Mouse (Mus musculus) yolk sac, embryonic 10.5 days (tissue): ENCODE measurements around the gene Hist3h2ba.
A peak's percentile ranks its signal among the peaks of the same experiment; 100 is the strongest.

Experiments used
- DNase-seq: peaks from one replicate; pipeline ENCODE4 v3.0.0-alpha.2; 2017; ENCODE audit warnings: low spot score

The Hist3h2ba gene

DNA sequence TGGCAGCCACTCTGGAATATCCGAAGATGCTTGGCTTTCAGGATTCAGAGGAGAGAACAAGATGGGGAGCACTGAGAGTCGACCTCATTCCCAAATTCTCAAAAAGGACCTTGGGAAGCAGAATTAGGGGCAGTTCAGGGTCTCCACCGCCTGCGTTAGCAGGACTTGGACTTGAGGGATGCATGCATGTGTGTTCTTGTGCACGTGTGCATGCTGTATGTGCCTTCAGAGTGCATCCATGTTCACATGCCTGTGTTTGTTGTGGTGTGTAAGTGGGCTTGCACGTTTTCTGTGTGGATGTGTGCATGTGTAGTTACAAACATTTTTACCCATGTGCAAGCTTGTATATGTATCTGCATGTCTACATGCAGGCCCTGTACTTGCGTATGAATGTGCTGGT lies 15.5 kb downstream of the Hist3h2ba start:
- DNase-seq, result no peak

- peak; percentile 62 for DNase-seq
These were observed 16.5 kb downstream of the Hist3h2ba start for GRCm38 (mm10) chr11:58965001-58965760.

DNA sequence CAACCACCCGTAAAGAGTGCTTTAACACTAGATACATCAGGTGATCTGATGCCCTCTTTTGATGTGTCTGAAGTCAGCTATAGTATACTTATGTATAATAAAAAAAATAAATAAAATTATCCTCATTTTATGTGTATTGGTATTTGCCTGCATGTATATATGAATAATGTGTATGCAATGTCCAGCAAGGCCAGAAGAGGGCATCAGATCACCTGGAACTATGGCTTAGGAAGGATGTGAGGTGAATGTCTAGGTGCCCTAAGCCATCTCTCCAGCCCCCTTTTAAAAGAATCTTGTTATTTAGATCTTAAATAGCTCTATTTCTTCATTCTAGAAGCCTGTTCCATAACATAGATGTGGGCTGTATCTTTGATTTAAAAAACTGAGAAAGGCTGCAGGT lies 18.6 kb downstream of the Hist3h2ba start:
- DNase-seq, result no peak

- DNase-seq, result no peak
These were observed 19.8 kb downstream of the Hist3h2ba start for GRCm38 (mm10) chr11:58968551-58968950.

DNA sequence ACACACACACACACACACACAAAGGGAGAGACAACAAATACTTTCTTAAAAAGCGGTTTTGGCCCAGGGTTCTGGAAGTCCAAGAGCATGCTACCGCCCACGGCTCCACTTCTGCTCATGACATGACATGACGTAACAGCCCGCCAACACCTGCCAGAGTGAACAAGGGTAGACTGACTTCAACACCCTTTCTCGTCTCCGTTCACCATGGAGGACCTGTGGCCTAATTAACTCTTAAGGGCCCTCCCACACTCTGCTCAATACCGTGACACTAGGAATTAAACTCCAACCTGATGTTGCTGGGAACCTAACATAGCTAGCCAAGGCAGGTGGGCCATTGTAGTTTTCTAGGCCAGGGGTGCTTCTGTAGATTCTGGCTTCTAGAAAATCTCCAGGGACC lies 20.3 kb downstream of the Hist3h2ba start:
- DNase-seq, result no peak

DNA sequence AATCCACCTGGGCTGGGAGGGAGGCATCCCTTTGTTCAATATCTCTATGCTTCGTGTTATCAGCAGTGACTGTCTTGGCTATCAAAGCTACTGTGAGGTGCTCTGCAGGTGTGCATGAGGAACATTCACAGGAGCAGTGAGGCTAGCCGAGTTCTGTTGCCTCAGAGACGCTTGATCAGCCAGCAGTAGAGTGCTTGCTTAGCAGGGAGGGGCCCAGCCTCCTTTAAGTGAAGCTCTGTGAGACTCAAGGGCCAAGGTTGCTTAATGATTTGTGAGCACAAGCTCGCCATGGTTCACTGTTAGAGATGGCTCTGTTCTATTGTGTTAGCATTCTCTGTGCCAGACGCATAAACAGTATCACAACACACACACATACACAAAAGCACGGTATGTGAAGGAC lies 20.9 kb downstream of the Hist3h2ba start:
- peak; percentile 49 for DNase-seq

- DNase-seq, result no peak
These were observed 22.3 kb downstream of the Hist3h2ba start for GRCm38 (mm10) chr11:58970831-58971530.

GRCm38 (mm10) chr11:58971796-58972195 lies 23.1 kb downstream of the Hist3h2ba start:
- DNase-seq, result no peak

DNA sequence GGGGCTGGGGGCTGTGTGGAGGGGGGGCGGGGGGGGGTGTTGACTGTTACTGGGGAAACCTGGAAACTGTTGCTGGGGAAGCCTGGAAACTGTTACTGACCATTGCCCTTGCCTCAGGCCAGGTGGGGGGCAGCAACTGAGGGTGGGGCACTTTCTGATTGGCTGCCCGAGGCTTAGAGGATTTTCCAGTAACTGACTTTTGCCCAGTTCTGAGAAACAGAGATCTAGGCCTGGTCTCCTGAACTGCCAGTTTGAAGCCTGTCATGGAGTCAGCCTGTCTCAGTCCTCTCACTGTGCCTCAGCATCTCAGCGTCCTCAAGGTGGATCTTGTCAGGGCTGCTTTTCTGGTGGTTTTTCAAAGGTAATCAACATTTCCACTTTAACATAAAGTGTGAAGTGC lies 25.7 kb downstream of the Hist3h2ba start:
- no peak for DNase-seq

GRCm38 (mm10) chr11:58977150-58977549 lies 28.4 kb downstream of the Hist3h2ba start:
- peak; percentile 32 for DNase-seq

GRCm38 (mm10) chr11:58977607-58978026 lies 28.9 kb downstream of the Hist3h2ba start:
- no peak for DNase-seq

- peak; percentile 78 for DNase-seq
These were observed 29.4 kb downstream of the Hist3h2ba start, which contains the start of gene Trim11 for GRCm38 (mm10) chr11:58978027-58978705. Gene Trim11 (plus strand): TSS chr11:58978093.

GRCm38 (mm10) chr11:58978706-58979030 lies 29.9 kb downstream of the Hist3h2ba start:
- DNase-seq, result no peak

- no peak for DNase-seq
These were observed 30.5 kb downstream of the Hist3h2ba start for GRCm38 (mm10) chr11:58979183-58979582.

DNA sequence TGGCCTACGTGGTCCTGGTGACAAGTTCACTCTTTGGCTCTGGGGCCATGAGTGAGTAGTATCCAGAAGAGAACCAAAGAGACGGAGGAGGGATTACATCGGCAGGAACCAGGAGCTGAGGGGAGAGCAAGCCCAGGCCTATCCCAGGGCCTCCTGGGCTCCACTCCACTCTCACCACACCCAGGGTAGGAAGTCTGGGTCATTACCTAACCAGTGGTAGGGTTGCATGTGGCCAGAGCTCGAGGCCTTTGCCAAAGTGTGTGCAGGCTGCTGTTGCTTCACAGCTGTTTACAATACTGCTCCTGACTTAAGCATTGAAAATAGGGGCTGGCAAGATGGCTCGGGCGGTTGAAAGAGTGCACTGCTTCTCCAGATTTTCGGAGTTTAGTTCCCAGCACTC lies 30.9 kb downstream of the Hist3h2ba start:
- no peak for DNase-seq

DNA sequence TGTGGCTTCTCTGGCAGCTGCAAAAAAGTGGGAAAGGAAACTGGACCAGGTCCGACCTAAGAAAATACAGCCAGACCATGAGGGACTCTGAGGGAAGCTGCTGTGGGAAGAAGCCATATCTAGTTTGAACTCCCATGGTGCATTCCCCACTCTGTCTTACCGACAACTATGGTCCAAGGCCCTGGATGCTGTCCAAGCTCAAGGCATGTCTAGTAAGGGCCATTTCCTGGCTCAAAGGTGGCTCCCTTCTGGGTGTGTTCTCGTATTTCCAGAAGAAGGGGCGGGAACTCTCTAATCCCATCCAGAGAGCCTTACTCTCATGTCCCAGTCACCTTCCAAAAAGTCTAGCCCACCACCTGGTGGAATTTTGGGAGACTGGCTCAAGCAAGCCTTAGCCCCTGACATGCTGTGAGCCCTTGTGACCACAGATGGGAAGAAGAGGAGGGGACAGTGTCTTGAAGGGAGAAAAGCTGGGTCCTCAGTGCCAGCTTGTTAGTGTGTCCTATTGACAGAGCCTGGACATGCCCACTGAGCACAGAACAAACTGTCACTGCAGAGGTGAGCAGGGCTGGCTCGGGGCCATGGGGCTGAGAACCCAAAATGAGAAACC lies 31.8 kb downstream of the Hist3h2ba start:
- no peak for DNase-seq

DNA sequence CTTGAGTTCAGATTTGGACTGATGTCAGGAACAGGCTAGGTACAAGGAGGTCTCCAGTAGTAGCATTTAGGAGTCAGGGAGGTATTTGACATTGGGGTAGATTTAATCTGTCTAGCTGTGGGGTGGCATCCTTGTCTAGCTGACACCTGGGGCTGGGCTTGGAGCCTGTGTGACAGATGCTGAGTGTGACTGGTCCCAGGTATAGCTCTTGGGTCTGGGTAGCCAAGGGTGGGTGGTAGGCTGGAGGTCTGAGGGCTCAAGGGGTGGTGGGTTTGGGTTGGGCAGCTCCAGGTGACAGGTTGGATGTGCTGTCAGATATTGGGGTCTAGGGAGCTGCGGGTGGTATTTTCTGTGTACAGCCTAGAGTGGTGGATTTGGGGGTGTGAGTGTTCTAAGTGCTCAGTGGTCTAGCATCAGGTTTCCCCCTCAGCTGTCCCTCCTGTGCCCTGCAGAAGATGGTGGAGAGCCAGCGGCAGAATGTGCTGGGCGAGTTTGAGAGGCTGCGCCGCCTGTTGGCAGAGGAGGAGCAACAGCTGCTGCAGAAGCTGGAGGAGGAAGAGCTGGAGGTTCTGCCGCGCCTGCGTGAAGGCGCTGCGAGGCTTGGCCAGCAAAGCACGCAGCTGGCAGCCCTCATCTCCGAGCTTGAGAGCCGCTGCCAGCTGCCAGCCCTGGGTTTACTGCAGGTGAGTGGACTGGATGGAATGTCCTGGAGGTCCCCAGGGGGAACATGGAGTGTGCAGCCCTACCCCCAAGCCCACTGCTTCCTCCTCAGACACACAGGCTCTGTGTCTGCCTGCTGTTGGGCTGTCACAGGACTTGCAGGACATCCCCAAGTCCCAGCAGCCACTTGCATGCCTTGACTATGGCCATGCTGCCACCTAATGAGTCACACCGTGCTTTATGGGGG lies 33.1 kb downstream of the Hist3h2ba start:
- DNase-seq, result no peak

DNA sequence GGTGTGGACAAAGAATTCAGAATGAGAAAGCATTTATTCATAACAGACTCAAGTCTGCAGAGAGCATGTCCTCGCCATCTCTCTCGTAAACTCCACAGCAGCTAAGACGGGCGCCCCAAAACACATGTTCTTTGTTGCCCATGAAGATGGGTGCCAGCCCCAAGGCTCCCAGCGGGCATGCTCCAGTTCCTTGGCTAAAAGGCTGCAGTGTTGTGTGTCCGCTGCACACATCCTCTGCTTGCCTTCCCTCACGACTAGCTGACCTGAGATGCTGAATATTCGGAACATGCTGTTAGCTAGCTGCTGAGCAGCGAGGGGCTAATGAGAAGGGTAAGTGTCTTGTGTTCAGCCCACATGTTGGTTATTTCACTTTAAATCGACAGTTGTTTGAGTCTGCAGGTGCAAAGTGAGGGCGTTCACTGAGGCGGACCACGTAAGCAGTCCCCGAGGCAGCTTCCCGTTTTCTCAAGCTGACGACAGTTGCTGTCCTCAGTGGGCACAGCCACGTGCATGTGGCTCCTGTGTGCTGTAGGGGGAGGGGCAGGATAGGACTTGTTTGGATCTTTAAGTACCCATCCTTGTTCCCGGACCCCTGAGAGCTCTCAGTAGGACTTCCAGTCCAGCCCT lies 33.9 kb downstream of the Hist3h2ba start:
- no peak for DNase-seq

GRCm38 (mm10) chr11:58983691-58984341 lies 35.1 kb downstream of the Hist3h2ba start:
- no peak for DNase-seq

GRCm38 (mm10) chr11:58984657-58985056 lies 35.9 kb downstream of the Hist3h2ba start:
- DNase-seq, result no peak
